Mouse (Mus musculus) activated CD4-positive, CD25-positive, alpha-beta regulatory T cell, adult 4 months (primary cell): Measurements from ENCODE around the gene Oasl2. TPM values are rescaled to one million over a fixed set of nuclear protein-coding genes. Genes with fewer than 3 reads are reported as not detected.

Experiments
- polyA plus RNA-seq, 2 experiments: library from polyadenylated mRNA; unstranded; fragments of 100-300 nt; shearing (Covaris generic); gene quantifications; one replicate each; pipeline ENCODE4 v1.2.1; 2017

Oasl2 gene
- polyA plus RNA-seq, 2 experiments from 2014 or later, result 6.8 to 14.9 TPM

Other genes starting within 250 kb of the Oasl2 start
- under 1 TPM; 0.24 to 0.25 TPM for gene Trpv4, start 238.5 kb upstream of the Oasl2 start, polyA plus RNA-seq
- 100 to 1,000 TPM; 251 to 266 TPM for gene Gltp, start 206.0 kb upstream of the Oasl2 start, polyA plus RNA-seq
- gene Tchp, start 189.2 kb upstream of the Oasl2 start, polyA plus RNA-seq, result 10 to 100 TPM in 1 of 2 experiments, 1 to 10 TPM in 1; 4.4 to 15.0 TPM
- 10 to 100 TPM; 22.2 to 22.8 TPM for gene Ankrd13a, start 122.3 kb upstream of the Oasl2 start, polyA plus RNA-seq
- 100 to 1,000 TPM; 126 to 150 TPM for gene Git2, start 121.4 kb upstream of the Oasl2 start, polyA plus RNA-seq
- 10 to 100 TPM; 52.5 to 64.1 TPM for gene 1500011B03Rik, start 73.5 kb upstream of the Oasl2 start, polyA plus RNA-seq
- gene 4930519G04Rik, start 43.3 kb upstream of the Oasl2 start, polyA plus RNA-seq, result not detected
- gene Gm9936, start 38.3 kb upstream of the Oasl2 start, polyA plus RNA-seq, result not detected
- gene Oasl1, start 26.3 kb downstream of the Oasl2 start, polyA plus RNA-seq, result 1 to 10 TPM; 1.7 to 4.1 TPM
- gene 2210016L21Rik, start 45.2 kb downstream of the Oasl2 start, polyA plus RNA-seq, result 10 to 100 TPM; 38.4 to 39.0 TPM
- under 1 TPM in 1 of 2 experiments, not detected in 1; 0.13 TPM for gene Hnf1a, start 74.2 kb downstream of the Oasl2 start, polyA plus RNA-seq
- gene Sppl3, start 114.2 kb downstream of the Oasl2 start, polyA plus RNA-seq, result 10 to 100 TPM; 12.2 to 13.3 TPM
- gene Gm10401, start 201.4 kb downstream of the Oasl2 start, polyA plus RNA-seq, result 10 to 100 TPM; 11.7 to 19.1 TPM
- 10 to 100 TPM; 14.7 to 24.1 TPM for gene Acads, start 222.4 kb downstream of the Oasl2 start, polyA plus RNA-seq
- gene Unc119b, start 238.0 kb downstream of the Oasl2 start, polyA plus RNA-seq, result 10 to 100 TPM; 18.3 to 19.0 TPM